Mouse (Mus musculus) neural tube, embryonic 14.5 days (tissue): ENCODE data around the gene Coa4. TPM values are rescaled to one million over a fixed set of nuclear protein-coding genes. Genes with fewer than 3 reads are reported as not detected.

ENCODE experiments used
- ATAC-seq: fragments of 200-750 bp; cut with Nextera tagmentation; 2 replicates; pipeline ENCODE4 v1.8.0; 2017; ENCODE audit warnings: low read depth, mild to moderate bottlenecking, moderate TSS enrichment, moderate library complexity
- H3K27ac ChIP-seq: fragments of 300-500 bp; sonication (generic); 2 replicates; pipeline ENCODE4 v1.5.1; 2014; ENCODE audit warnings: low read depth, mild to moderate bottlenecking, control low read depth, low read length, moderate library complexity, mixed read lengths
- H3K27me3 ChIP-seq: fragments of 300-500 bp; sonication (generic); 2 replicates; pipeline ENCODE4 v1.6.1; 2014; ENCODE audit warnings: low read length; ENCODE audit not compliant: control insufficient read depth, insufficient read depth
- H3K36me3 ChIP-seq: fragments of 300-500 bp; sonication (generic); 2 replicates; pipeline ENCODE4 v1.6.1; 2014; ENCODE audit warnings: low read length, mixed read lengths; ENCODE audit not compliant: control insufficient read depth, insufficient read depth
- H3K4me1 ChIP-seq: fragments of 300-500 bp; sonication (generic); 2 replicates; pipeline ENCODE4 v1.6.1; 2014; ENCODE audit warnings: low read length; ENCODE audit not compliant: control insufficient read depth, insufficient read depth
- H3K4me2 ChIP-seq: fragments of 300-500 bp; sonication (generic); 2 replicates; pipeline ENCODE4 v1.6.1; 2014; ENCODE audit warnings: mild to moderate bottlenecking, low read depth, low read length, control low read depth
- H3K4me3 ChIP-seq: fragments of 300-500 bp; sonication (generic); 2 replicates; pipeline ENCODE4 v1.5.1; 2014; ENCODE audit warnings: low read depth, low read length, control low read depth, mixed read lengths
- H3K9ac ChIP-seq: fragments of 300-500 bp; sonication (generic); replicated peaks from 2 replicates; pipeline ENCODE4 v1.6.1; 2014; ENCODE audit warnings: low read depth, mild to moderate bottlenecking, control low read depth, low read length, mixed read lengths
- H3K9me3 ChIP-seq: fragments of 300-500 bp; sonication (generic); 2 replicates; pipeline ENCODE4 v1.6.1; 2016; ENCODE audit warnings: low read length; ENCODE audit not compliant: control insufficient read depth
- WGBS: fragments of 180-500 bp; shearing (Covaris S2); extraction: QIAGEN DNeasy Blood & Tissue Kit; methylation state at CpG from one replicate; pipeline ENCODE4 v1.1.7; 2014; 5-methylcytosine and 5-hydroxymethylcytosine counted together
- polyA plus RNA-seq: library from polyadenylated mRNA; unstranded; fragments of >200 nt; fragmentation: Nextera tagmentation; extraction: Ambion mirVana; gene quantifications from 2 replicates; pipeline ENCODE4 v1.2.1, GENCODE M21; 2014

Coa4 gene
- 15.2 and 18.1 TPM in 2 replicates for polyA plus RNA-seq

GRCm38 (mm10) chr7:100536804-100537518 lies at the start of gene Coa4:
Coa4 (plus strand) TSS chr7:100537071.
- under 1% methylated on average over 33 of the region's 33 CpGs for WGBS
- H3K4me3 ChIP-seq: peak within 1 kb of the TSS; percentile 58

DNA sequence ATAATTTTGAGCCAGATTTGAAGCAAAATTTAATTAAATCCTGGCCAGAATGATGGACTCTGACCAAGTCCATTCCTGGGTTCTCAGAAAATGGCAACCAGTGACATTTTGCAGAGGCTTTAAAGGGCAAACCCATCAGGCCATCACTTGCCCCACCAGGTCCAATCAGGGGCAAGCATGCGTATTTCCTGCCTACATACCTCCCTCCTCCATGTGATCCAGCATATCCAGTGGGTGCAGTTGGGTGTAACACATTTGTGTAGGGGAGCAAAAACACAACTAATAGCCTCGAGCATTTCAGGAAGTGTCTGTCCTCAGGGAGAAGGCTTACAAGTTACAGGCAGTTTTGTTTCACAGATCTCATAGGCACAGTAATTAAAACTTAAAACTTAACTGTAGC lies 49.6 kb upstream of the Coa4 start:
- Histone ChIP-seq H3K4me1 (no peaks in the 10 kb centered on the region), H3K27ac (no peak overlapping the region), H3K9me3 (no peaks in the 10 kb centered on the region), H3K4me3 (no peak overlapping the region), H3K4me2 (no peak overlapping the region), H3K27me3 (no peaks in the 10 kb centered on the region), H3K9ac (no peak overlapping the region), H3K36me3 (no peaks in the 10 kb centered on the region)
- no peak for ATAC-seq
- WGBS: 80% methylated on average over 2 of the region's 2 CpGs

More at GRCm38 (mm10) chr7:100536804-100537518, at the start of gene Coa4:
- no peaks in the 10 kb centered on the region for H3K27me3 ChIP-seq
- peak; percentile 100 for ATAC-seq
- H3K27ac ChIP-seq: peak within 1 kb of the TSS; percentile 81
- H3K36me3 ChIP-seq: peaks cover 6% of the 10 kb centered on the region; the same call in 1 of the 2 replicates
- peaks cover 4% of the 10 kb centered on the region for H3K4me1 ChIP-seq
- peak within 1 kb of the TSS; percentile 68 for H3K9ac ChIP-seq
- H3K9me3 ChIP-seq: no peaks in the 10 kb centered on the region
- H3K4me2 ChIP-seq: peak within 1 kb of the TSS; percentile 67

DNA sequence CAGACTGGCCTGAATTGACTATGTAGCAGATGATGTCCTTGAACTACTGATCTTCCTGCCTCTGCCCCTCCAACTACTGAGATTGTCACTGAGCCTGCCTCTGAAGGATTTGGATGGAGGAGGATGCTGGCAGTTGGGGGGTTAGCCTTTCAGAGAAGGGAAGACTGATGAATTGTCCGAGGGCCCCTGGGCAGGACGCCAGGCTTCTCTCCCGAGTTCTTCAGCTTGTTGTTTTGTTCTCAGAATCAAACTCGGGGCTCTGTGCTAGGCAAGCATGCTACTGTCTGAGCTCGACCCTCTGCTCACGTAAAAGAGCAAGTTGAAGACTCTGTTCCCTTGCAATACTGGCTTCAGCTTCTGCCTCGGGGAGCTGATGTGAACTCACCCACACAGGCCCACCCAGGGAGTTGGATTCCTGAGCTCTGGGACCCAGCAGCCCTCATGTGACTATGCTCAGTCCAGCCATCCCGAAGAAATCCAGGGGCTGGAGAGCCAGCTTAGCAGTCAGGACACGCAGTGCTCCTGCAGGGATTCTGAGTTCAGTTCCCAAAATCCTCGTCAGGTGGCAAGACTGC lies 48.3 kb upstream of the Coa4 start:
- no peak overlapping the region for H3K9ac ChIP-seq
- no peaks in the 10 kb centered on the region for H3K36me3 ChIP-seq
- H3K27me3 ChIP-seq: no peaks in the 10 kb centered on the region
- H3K4me3 ChIP-seq: no peak overlapping the region
- no peak overlapping the region for H3K4me2 ChIP-seq
- no peaks in the 10 kb centered on the region for H3K9me3 ChIP-seq
- peak; percentile 58; the same call in 1 of the 2 replicates for ATAC-seq
- 32% methylated on average over 10 of the region's 10 CpGs for WGBS
- no peak overlapping the region for H3K27ac ChIP-seq
- peaks cover 6% of the 10 kb centered on the region; the same call in 1 of the 2 replicates for H3K4me1 ChIP-seq

GRCm38 (mm10) chr7:100492391-100493116 lies 44.3 kb upstream of the Coa4 start:
- 3% methylated on average over 32 of the region's 36 CpGs for WGBS
- no peaks in the 10 kb centered on the region for H3K27me3 ChIP-seq
- H3K36me3 ChIP-seq: no peaks in the 10 kb centered on the region
- peak overlapping the region; percentile 29 for H3K4me3 ChIP-seq
- H3K9ac ChIP-seq: peak overlapping the region; percentile 53
- ATAC-seq: no peak
- no peaks in the 10 kb centered on the region for H3K9me3 ChIP-seq
- H3K4me2 ChIP-seq: peak overlapping the region; percentile 68
- no peak overlapping the region for H3K27ac ChIP-seq
- H3K4me1 ChIP-seq: peaks cover 14% of the 10 kb centered on the region

GRCm38 (mm10) chr7:100493117-100493483 lies 43.8 kb upstream of the Coa4 start, which contains the start of gene Ucp2:
Ucp2 (plus strand) TSS chr7:100493337.
- ATAC-seq: peak; percentile 6; the same call in 1 of the 2 replicates
- peak within 1 kb of the TSS; percentile 68 for H3K4me2 ChIP-seq
- H3K9ac ChIP-seq: peak within 1 kb of the TSS; percentile 53
- no peaks in the 10 kb centered on the region for H3K36me3 ChIP-seq
- 2% methylated on average over 26 of the region's 27 CpGs for WGBS
- H3K27me3 ChIP-seq: no peaks in the 10 kb centered on the region
- H3K27ac ChIP-seq: 0 out of 2 replicates have a peak within 1 kb of the TSS, but pooled peaks have one; percentile 12
- peaks cover 14% of the 10 kb centered on the region for H3K4me1 ChIP-seq
- no peaks in the 10 kb centered on the region for H3K9me3 ChIP-seq
- H3K4me3 ChIP-seq: peak within 1 kb of the TSS; percentile 29

DNA sequence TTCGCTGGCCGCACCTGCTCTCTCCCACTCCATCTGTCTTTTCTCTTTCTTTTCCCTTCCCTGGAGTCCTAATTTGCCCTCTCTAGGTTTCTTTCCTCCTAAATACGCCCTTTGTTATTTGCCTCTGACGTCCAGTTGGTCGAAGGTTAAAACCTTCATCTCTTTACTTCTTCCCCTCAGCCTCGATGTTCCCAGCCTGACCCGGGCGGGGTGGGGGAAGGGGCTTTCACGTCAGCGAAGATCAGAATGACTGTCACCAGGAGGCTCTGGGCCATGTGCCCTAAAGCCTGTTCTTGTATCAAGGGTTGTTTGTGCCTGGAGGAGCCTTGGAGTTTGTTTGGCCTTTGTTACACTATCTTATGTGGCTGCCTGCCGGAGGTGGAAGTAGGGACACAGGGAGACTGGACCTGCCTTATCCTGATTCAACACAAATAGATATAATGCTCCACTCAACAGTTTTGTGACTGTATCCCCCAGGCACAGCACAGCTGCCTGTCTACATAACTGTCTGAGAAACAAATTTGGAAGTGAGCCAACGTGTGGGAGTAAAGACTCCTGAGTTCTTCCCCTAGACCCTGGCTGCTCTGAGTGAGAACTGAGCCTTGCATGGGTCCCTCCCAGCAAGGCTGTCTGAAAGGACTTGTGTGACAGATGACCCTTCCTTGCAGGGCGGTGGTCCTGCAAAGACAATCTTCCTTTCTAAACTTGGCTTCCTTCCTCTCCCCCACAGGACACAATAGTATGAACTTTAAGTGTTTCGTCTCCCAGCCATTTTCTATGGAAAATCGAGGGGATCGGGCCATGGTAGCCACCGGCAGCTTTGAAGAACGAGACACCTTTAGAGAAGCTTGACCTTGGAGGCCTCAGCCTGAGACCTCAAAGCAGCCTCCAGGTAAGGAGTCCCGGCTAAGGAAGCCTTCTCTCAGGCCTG lies 43.1 kb upstream of the Coa4 start:
- peak overlapping the region; percentile 68 for H3K4me2 ChIP-seq
- H3K4me1 ChIP-seq: peaks cover 14% of the 10 kb centered on the region
- no peak overlapping the region for H3K9ac ChIP-seq
- H3K27ac ChIP-seq: 0 out of 2 replicates have a peak overlapping the region, but pooled peaks have one; percentile 12
- WGBS: 36% methylated on average over 19 of the region's 19 CpGs
- H3K27me3 ChIP-seq: no peaks in the 10 kb centered on the region
- no peaks in the 10 kb centered on the region for H3K9me3 ChIP-seq
- peak overlapping the region; percentile 29 for H3K4me3 ChIP-seq
- ATAC-seq: peak; percentile 22; the same call in 1 of the 2 replicates
- H3K36me3 ChIP-seq: 0 out of 2 replicates have a peak, but pooled peaks cover 2% of the 10 kb centered on the region

DNA sequence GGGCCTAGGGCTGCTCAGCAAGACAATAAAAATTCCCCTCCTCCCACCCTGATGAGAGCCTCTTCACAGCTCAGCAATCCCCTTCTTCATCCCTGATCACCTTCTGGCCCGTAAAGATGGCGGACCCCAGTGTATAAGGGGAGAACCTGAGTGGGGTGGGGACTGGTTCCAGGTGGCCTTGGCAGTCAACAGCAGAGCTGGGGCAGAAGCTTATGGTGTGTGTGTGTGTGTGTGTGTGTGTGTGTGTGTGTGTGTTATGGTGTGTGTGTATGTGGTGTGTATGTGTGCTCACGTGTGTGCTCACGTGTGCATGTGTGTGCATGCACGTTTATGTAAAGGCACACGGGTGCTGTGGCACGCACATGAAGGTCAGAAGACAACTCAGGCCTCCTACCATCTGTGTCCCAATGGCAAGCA lies 42.4 kb upstream of the Coa4 start:
- no peak for ATAC-seq
- Histone ChIP-seq H3K4me1 (peaks cover 14% of the 10 kb centered on the region), H3K9ac (no peak overlapping the region), H3K27me3 (no peaks in the 10 kb centered on the region), H3K36me3 (0 out of 2 replicates have a peak, but pooled peaks cover 2% of the 10 kb centered on the region), H3K9me3 (no peaks in the 10 kb centered on the region), H3K4me2 (peak overlapping the region; percentile 68), H3K4me3 (no peak overlapping the region), H3K27ac (no peak overlapping the region)
- 87% methylated on average over 7 of the region's 7 CpGs for WGBS

- 62% methylated on average over 8 of the region's 8 CpGs for WGBS
- H3K4me3 ChIP-seq: no peak overlapping the region
- no peak overlapping the region for H3K9ac ChIP-seq
- ATAC-seq: no peak
- H3K4me1 ChIP-seq: peaks cover 14% of the 10 kb centered on the region
- peak overlapping the region; percentile 16; the same call in 1 of the 2 replicates for H3K4me2 ChIP-seq
- 0 out of 2 replicates have a peak, but pooled peaks cover 2% of the 10 kb centered on the region for H3K36me3 ChIP-seq
- no peaks in the 10 kb centered on the region for H3K9me3 ChIP-seq
- H3K27me3 ChIP-seq: no peaks in the 10 kb centered on the region
- H3K27ac ChIP-seq: peak overlapping the region; percentile 73
These were observed 41.8 kb upstream of the Coa4 start for GRCm38 (mm10) chr7:100495042-100495441.
